Mouse (Mus musculus): ENCODE measurements around the gene Micall2. TPM values are rescaled to one million over a fixed set of nuclear protein-coding genes. Genes with fewer than 3 reads are reported as not detected.
A peak's percentile ranks its signal among the peaks of the same experiment; 100 is the strongest.

Micall2 gene
- 1.6 and 2.3 TPM in 2 replicates for polyA plus RNA-seq (2015; fragmentation: Nextera tagmentation; extraction: Ambion mirVana)

- 5% methylated on average over 50 of the region's 50 CpGs for WGBS
- Histone ChIP-seq H3K27ac (ENCODE audit: low read length) (peak within 1 kb of the TSS; percentile 43), H3K27me3 (ENCODE audit: control insufficient read depth, insufficient read depth, low read length) (no peaks in the 10 kb centered on the region), H3K36me3 (ENCODE audit: control insufficient read depth, insufficient read depth) (no peaks in the 10 kb centered on the region), H3K9me3 (replicated peaks; ENCODE audit: control insufficient read depth, low read length) (no peaks in the 10 kb centered on the region), H3K4me1 (ENCODE audit: control insufficient read depth, insufficient read depth, low read length) (peaks cover 18% of the 10 kb centered on the region), H3K4me2 (ENCODE audit: low read depth, low read length) (peak within 1 kb of the TSS; percentile 79), H3K9ac (ENCODE audit: low read length) (peak within 1 kb of the TSS; percentile 52), H3K4me3 (ENCODE audit: low read length) (peak within 1 kb of the TSS; percentile 49)
- peak; percentile 95 for ATAC-seq (replicated peaks; ENCODE audit: extremely low read depth, insufficient read depth, low FRiP score)
Observed at GRCm38 (mm10) chr5:139735677-139736503, at the start of gene Micall2. Gene Micall2 (minus strand): TSS chr5:139736336.

GRCm38 (mm10) chr5:139781406-139781805, 45.3 kb upstream of the Micall2 start:
- 62% methylated on average over 8 of the region's 8 CpGs for WGBS
- Histone ChIP-seq H3K27me3 (ENCODE audit: control insufficient read depth, insufficient read depth, low read length) (no peaks in the 10 kb centered on the region), H3K36me3 (ENCODE audit: control insufficient read depth, insufficient read depth) (no peaks in the 10 kb centered on the region), H3K4me1 (ENCODE audit: control insufficient read depth, insufficient read depth, low read length) (no peaks in the 10 kb centered on the region), H3K4me2 (ENCODE audit: low read depth, low read length) (no peak overlapping the region), H3K4me3 (ENCODE audit: low read length) (no peak overlapping the region), H3K9me3 (replicated peaks; ENCODE audit: control insufficient read depth, low read length) (no peaks in the 10 kb centered on the region), H3K9ac (ENCODE audit: low read length) (no peak overlapping the region), H3K27ac (ENCODE audit: low read length) (no peak overlapping the region)
- ATAC-seq (replicated peaks; ENCODE audit: extremely low read depth, insufficient read depth, low FRiP score) = no peak

- Histone ChIP-seq H3K4me2 (ENCODE audit: low read depth, low read length) (no peak overlapping the region), H3K9ac (ENCODE audit: low read length) (no peak overlapping the region), H3K27me3 (ENCODE audit: control insufficient read depth, insufficient read depth, low read length) (no peaks in the 10 kb centered on the region), H3K4me3 (ENCODE audit: low read length) (no peak overlapping the region), H3K4me1 (ENCODE audit: control insufficient read depth, insufficient read depth, low read length) (peaks cover 8% of the 10 kb centered on the region), H3K27ac (ENCODE audit: low read length) (peak overlapping the region; percentile 36; the same call in 1 of the 2 replicates), H3K9me3 (replicated peaks; ENCODE audit: control insufficient read depth, low read length) (no peaks in the 10 kb centered on the region), H3K36me3 (ENCODE audit: control insufficient read depth, insufficient read depth) (peaks cover 12% of the 10 kb centered on the region)
- 66% methylated on average over 5 of the region's 5 CpGs for WGBS
- ATAC-seq (replicated peaks; ENCODE audit: extremely low read depth, insufficient read depth, low FRiP score) = peak; percentile 49
Observed at GRCm38 (mm10) chr5:139776966-139777365, 40.8 kb upstream of the Micall2 start.

GRCm38 (mm10) chr5:139775216-139775926, 39.2 kb upstream of the Micall2 start, which contains the start of gene Ints1:
Gene Ints1 (minus strand): TSS chr5:139775674.
- Histone ChIP-seq H3K4me2 (ENCODE audit: low read depth, low read length) (peak within 1 kb of the TSS; percentile 92), H3K36me3 (ENCODE audit: control insufficient read depth, insufficient read depth) (peaks cover 27% of the 10 kb centered on the region)
- WGBS = under 1% methylated on average over 55 of the region's 55 CpGs

DNA sequence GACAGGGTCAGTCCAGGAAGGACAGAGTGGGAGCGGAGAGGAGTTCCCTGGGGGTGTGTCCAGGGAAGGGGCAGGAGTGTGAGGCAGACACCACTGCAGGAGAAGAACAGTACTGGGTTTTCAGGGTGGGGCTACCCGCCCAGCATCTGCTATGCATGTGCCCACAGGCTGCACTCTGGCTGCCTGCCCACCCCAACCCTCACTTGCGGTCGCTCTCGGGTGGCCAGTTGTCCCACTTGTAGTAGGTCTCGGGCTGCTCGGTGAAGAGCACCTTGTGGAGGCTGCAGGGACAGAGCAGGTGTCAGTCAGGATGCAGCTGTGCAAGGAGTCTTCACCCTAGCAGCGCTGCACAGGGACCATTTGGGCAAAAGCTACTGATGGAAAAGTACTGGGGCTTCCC, 32.1 kb upstream of the Micall2 start:
- H3K4me3 ChIP-seq (ENCODE audit: low read length) = no peak overlapping the region
- WGBS = 90% methylated on average over 8 of the region's 8 CpGs

More at GRCm38 (mm10) chr5:139775216-139775926, 39.2 kb upstream of the Micall2 start, which contains the start of gene Ints1:
- ATAC-seq (replicated peaks; ENCODE audit: extremely low read depth, insufficient read depth, low FRiP score) = peak; percentile 85
- Histone ChIP-seq H3K27me3 (ENCODE audit: control insufficient read depth, insufficient read depth, low read length) (no peaks in the 10 kb centered on the region), H3K9me3 (replicated peaks; ENCODE audit: control insufficient read depth, low read length) (no peaks in the 10 kb centered on the region), H3K4me1 (ENCODE audit: control insufficient read depth, insufficient read depth, low read length) (peaks cover 8% of the 10 kb centered on the region), H3K4me3 (ENCODE audit: low read length) (peak within 1 kb of the TSS; percentile 97), H3K9ac (ENCODE audit: low read length) (peak within 1 kb of the TSS; percentile 93), H3K27ac (ENCODE audit: low read length) (peak within 1 kb of the TSS; percentile 46; the same call in 1 of the 2 replicates)

GRCm38 (mm10) chr5:139764296-139764695, 28.2 kb upstream of the Micall2 start:
- no peak for ATAC-seq (replicated peaks; ENCODE audit: extremely low read depth, insufficient read depth, low FRiP score)
- Histone ChIP-seq H3K4me3 (ENCODE audit: low read length) (no peak overlapping the region), H3K36me3 (ENCODE audit: control insufficient read depth, insufficient read depth) (peaks cover 63% of the 10 kb centered on the region), H3K4me1 (ENCODE audit: control insufficient read depth, insufficient read depth, low read length) (no peaks in the 10 kb centered on the region), H3K9me3 (replicated peaks; ENCODE audit: control insufficient read depth, low read length) (no peaks in the 10 kb centered on the region), H3K27ac (ENCODE audit: low read length) (no peak overlapping the region), H3K9ac (ENCODE audit: low read length) (no peak overlapping the region), H3K27me3 (ENCODE audit: control insufficient read depth, insufficient read depth, low read length) (no peaks in the 10 kb centered on the region), H3K4me2 (ENCODE audit: low read depth, low read length) (no peak overlapping the region)
- 72% methylated on average over 11 of the region's 11 CpGs for WGBS

More for the DNA sequence above, 32.1 kb upstream of the Micall2 start:
- Histone ChIP-seq H3K27ac (ENCODE audit: low read length) (no peak overlapping the region), H3K9ac (ENCODE audit: low read length) (no peak overlapping the region), H3K27me3 (ENCODE audit: control insufficient read depth, insufficient read depth, low read length) (no peaks in the 10 kb centered on the region), H3K4me2 (ENCODE audit: low read depth, low read length) (no peak overlapping the region), H3K36me3 (ENCODE audit: control insufficient read depth, insufficient read depth) (peaks cover 63% of the 10 kb centered on the region), H3K4me1 (ENCODE audit: control insufficient read depth, insufficient read depth, low read length) (no peaks in the 10 kb centered on the region), H3K9me3 (replicated peaks; ENCODE audit: control insufficient read depth, low read length) (no peaks in the 10 kb centered on the region)
- no peak for ATAC-seq (replicated peaks; ENCODE audit: extremely low read depth, insufficient read depth, low FRiP score)

GRCm38 (mm10) chr5:139758096-139758495, 22.0 kb upstream of the Micall2 start:
- H3K27ac ChIP-seq (ENCODE audit: low read length) = no peak overlapping the region
- H3K36me3 ChIP-seq (ENCODE audit: control insufficient read depth, insufficient read depth) = peaks cover 58% of the 10 kb centered on the region
- H3K4me3 ChIP-seq (ENCODE audit: low read length) = no peak overlapping the region
- no peak overlapping the region for H3K4me2 ChIP-seq (ENCODE audit: low read depth, low read length)
- H3K4me1 ChIP-seq (ENCODE audit: control insufficient read depth, insufficient read depth, low read length) = no peaks in the 10 kb centered on the region
- no peak overlapping the region for H3K9ac ChIP-seq (ENCODE audit: low read length)
- no peak for ATAC-seq (replicated peaks; ENCODE audit: extremely low read depth, insufficient read depth, low FRiP score)
- 85% methylated on average over 16 of the region's 16 CpGs for WGBS
- H3K9me3 ChIP-seq (replicated peaks; ENCODE audit: control insufficient read depth, low read length) = no peaks in the 10 kb centered on the region
- H3K27me3 ChIP-seq (ENCODE audit: control insufficient read depth, insufficient read depth, low read length) = no peaks in the 10 kb centered on the region

DNA sequence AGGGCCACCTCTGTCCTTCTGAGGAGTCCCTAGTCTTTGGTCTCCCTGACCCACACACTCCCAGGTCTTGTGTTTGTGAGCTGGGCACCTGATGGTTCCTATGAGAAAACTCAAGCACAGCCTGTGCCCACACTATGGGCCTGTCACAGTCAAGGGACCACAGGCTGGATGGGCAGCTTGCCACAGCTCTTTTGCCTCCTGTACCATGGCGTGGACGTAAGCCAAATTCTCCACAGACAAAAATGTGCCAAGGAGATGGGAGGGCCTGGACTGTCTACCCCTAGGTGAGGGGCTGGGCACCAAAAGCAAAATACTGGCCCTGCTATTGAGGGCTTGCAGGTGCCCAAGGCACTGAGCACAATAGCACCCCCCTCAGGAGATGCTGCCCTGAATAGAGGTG, 20.4 kb upstream of the Micall2 start:
- H3K4me2 ChIP-seq (ENCODE audit: low read depth, low read length) = no peak overlapping the region
- no peak for ATAC-seq (replicated peaks; ENCODE audit: extremely low read depth, insufficient read depth, low FRiP score)
- no peaks in the 10 kb centered on the region for H3K27me3 ChIP-seq (ENCODE audit: control insufficient read depth, insufficient read depth, low read length)
- no peaks in the 10 kb centered on the region for H3K9me3 ChIP-seq (replicated peaks; ENCODE audit: control insufficient read depth, low read length)
- 81% methylated on average over 2 of the region's 2 CpGs for WGBS
- no peaks in the 10 kb centered on the region for H3K4me1 ChIP-seq (ENCODE audit: control insufficient read depth, insufficient read depth, low read length)
- H3K36me3 ChIP-seq (ENCODE audit: control insufficient read depth, insufficient read depth) = peaks cover 46% of the 10 kb centered on the region
- H3K27ac ChIP-seq (ENCODE audit: low read length) = no peak overlapping the region
- no peak overlapping the region for H3K9ac ChIP-seq (ENCODE audit: low read length)
- H3K4me3 ChIP-seq (ENCODE audit: low read length) = no peak overlapping the region

GRCm38 (mm10) chr5:139756135-139756534, 20.0 kb upstream of the Micall2 start:
- H3K27ac ChIP-seq (ENCODE audit: low read length) = no peak overlapping the region
- 89% methylated on average over 12 of the region's 12 CpGs for WGBS
- H3K9me3 ChIP-seq (replicated peaks; ENCODE audit: control insufficient read depth, low read length) = no peaks in the 10 kb centered on the region
- H3K4me2 ChIP-seq (ENCODE audit: low read depth, low read length) = no peak overlapping the region
- H3K36me3 ChIP-seq (ENCODE audit: control insufficient read depth, insufficient read depth) = peaks cover 46% of the 10 kb centered on the region
- H3K9ac ChIP-seq (ENCODE audit: low read length) = no peak overlapping the region
- ATAC-seq (replicated peaks; ENCODE audit: extremely low read depth, insufficient read depth, low FRiP score) = no peak
- H3K27me3 ChIP-seq (ENCODE audit: control insufficient read depth, insufficient read depth, low read length) = no peaks in the 10 kb centered on the region
- no peaks in the 10 kb centered on the region for H3K4me1 ChIP-seq (ENCODE audit: control insufficient read depth, insufficient read depth, low read length)
- no peak overlapping the region for H3K4me3 ChIP-seq (ENCODE audit: low read length)

All from heart, embryonic 16.5 days (tissue).